Mouse (Mus musculus): ENCODE results near the gene 4933402D24Rik. TPM values are rescaled to one million over a fixed set of nuclear protein-coding genes. Genes with fewer than 3 reads are reported as not detected.
A peak's percentile ranks its signal among the peaks of the same experiment; 100 is the strongest.

Gene 4933402D24Rik
- polyA plus RNA-seq, 1 experiment from 2014 or later: not detected

GRCm38 (mm10) chr1:63768112-63768511 is 955 bp downstream of the 4933402D24Rik start:
- WGBS: 35% methylated on average over 8 of the region's 8 CpGs
- Histone ChIP-seq H3K9ac (replicated peaks; ENCODE audit: low read depth) (no peak overlapping the region), H3K4me3 (ENCODE audit: low read depth, low read length) (no peak overlapping the region), H3K36me3 (ENCODE audit: insufficient read depth, low read length) (no peaks in the 10 kb centered on the region), H3K9me3 (ENCODE audit: low read length) (no peaks in the 10 kb centered on the region), H3K4me2 (replicated peaks; ENCODE audit: low read depth, low read length) (no peak overlapping the region), H3K4me1 (ENCODE audit: insufficient read depth, low read depth, low read length) (no peaks in the 10 kb centered on the region), H3K27me3 (replicated peaks; ENCODE audit: insufficient read depth, low read length) (no peaks in the 10 kb centered on the region), H3K27ac (ENCODE audit: low read length) (no peak overlapping the region)
- ATAC-seq (no peak), DNase-seq (ENCODE audit: low spot score) (no peak)
- TF ChIP-seq EP300 (IDR thresholded peaks at IDR 0.05): no peak
- TF ChIP-seq CTCF (IDR thresholded peaks at IDR 0.05): no peak

GRCm38 (mm10) chr1:63764395-63764794 is 4.7 kb downstream of the 4933402D24Rik start:
- H3K36me3 ChIP-seq (ENCODE audit: insufficient read depth, low read length): no peaks in the 10 kb centered on the region
- no peak overlapping the region for H3K4me3 ChIP-seq (ENCODE audit: low read depth, low read length)
- H3K9me3 ChIP-seq (ENCODE audit: low read length): no peaks in the 10 kb centered on the region
- no peaks in the 10 kb centered on the region for H3K4me1 ChIP-seq (ENCODE audit: insufficient read depth, low read depth, low read length)
- no peaks in the 10 kb centered on the region for H3K27me3 ChIP-seq (replicated peaks; ENCODE audit: insufficient read depth, low read length)
- no peak overlapping the region for H3K4me2 ChIP-seq (replicated peaks; ENCODE audit: low read depth, low read length)
- DNase-seq (ENCODE audit: low spot score) (no peak), ATAC-seq (no peak)
- TF ChIP-seq EP300 (IDR thresholded peaks at IDR 0.05): no peak
- TF ChIP-seq CTCF (IDR thresholded peaks at IDR 0.05): no peak
- WGBS: 81% methylated on average over 7 of the region's 7 CpGs
- H3K27ac ChIP-seq (ENCODE audit: low read length): no peak overlapping the region
- no peak overlapping the region for H3K9ac ChIP-seq (replicated peaks; ENCODE audit: low read depth)

GRCm38 (mm10) chr1:63763881-63764386 is 5.1 kb downstream of the 4933402D24Rik start:
- no peak for TF ChIP-seq CTCF (IDR thresholded peaks at IDR 0.05)
- DNase-seq (ENCODE audit: low spot score) (no peak), ATAC-seq (no peak)
- H3K36me3 ChIP-seq (ENCODE audit: insufficient read depth, low read length): no peaks in the 10 kb centered on the region
- no peaks in the 10 kb centered on the region for H3K4me1 ChIP-seq (ENCODE audit: insufficient read depth, low read depth, low read length)
- H3K27ac ChIP-seq (ENCODE audit: low read length): no peak overlapping the region
- H3K27me3 ChIP-seq (replicated peaks; ENCODE audit: insufficient read depth, low read length): no peaks in the 10 kb centered on the region
- H3K9me3 ChIP-seq (ENCODE audit: low read length): no peaks in the 10 kb centered on the region
- H3K4me2 ChIP-seq (replicated peaks; ENCODE audit: low read depth, low read length): no peak overlapping the region
- no peak overlapping the region for H3K4me3 ChIP-seq (ENCODE audit: low read depth, low read length)
- no peak overlapping the region for H3K9ac ChIP-seq (replicated peaks; ENCODE audit: low read depth)
- WGBS: 39% methylated on average over 7 of the region's 7 CpGs

DNA sequence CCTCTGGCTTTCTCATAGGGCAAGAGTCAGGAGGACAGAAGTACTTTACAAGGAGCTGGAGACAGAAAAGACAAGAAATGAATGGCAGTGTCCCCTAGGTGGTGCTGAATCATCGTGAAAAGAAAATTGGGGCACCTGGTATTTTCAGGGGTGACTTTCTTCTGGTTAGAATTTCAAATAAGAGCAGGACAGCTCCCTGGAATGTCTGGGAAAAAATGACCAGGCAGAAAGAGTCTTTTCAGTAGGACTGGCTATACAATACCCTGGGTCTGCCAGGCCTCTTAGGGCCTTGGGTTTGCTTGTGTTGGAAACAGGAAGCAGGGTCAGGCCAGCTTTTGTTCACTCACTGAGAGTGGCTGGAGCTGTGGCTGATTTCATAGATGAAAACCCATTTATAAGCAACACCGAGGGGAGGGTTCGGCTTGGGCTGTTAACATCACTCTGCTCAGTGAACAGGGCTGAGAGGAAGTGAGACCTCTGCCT is 5.8 kb downstream of the 4933402D24Rik start:
- 12% methylated on average over 3 of the region's 3 CpGs for WGBS
- Histone ChIP-seq H3K9ac (replicated peaks; ENCODE audit: low read depth) (no peak overlapping the region), H3K4me1 (ENCODE audit: insufficient read depth, low read depth, low read length) (no peaks in the 10 kb centered on the region), H3K36me3 (ENCODE audit: insufficient read depth, low read length) (no peaks in the 10 kb centered on the region), H3K4me3 (ENCODE audit: low read depth, low read length) (no peak overlapping the region), H3K27ac (ENCODE audit: low read length) (no peak overlapping the region), H3K9me3 (ENCODE audit: low read length) (no peaks in the 10 kb centered on the region), H3K27me3 (replicated peaks; ENCODE audit: insufficient read depth, low read length) (no peaks in the 10 kb centered on the region), H3K4me2 (replicated peaks; ENCODE audit: low read depth, low read length) (no peak overlapping the region)
- peak; percentile 48 for DNase-seq (ENCODE audit: low spot score)
- peak; percentile 59 for ATAC-seq
- TF ChIP-seq EP300 (IDR thresholded peaks at IDR 0.05) (no peak), CTCF (IDR thresholded peaks at IDR 0.05) (peak; percentile 61)

DNA sequence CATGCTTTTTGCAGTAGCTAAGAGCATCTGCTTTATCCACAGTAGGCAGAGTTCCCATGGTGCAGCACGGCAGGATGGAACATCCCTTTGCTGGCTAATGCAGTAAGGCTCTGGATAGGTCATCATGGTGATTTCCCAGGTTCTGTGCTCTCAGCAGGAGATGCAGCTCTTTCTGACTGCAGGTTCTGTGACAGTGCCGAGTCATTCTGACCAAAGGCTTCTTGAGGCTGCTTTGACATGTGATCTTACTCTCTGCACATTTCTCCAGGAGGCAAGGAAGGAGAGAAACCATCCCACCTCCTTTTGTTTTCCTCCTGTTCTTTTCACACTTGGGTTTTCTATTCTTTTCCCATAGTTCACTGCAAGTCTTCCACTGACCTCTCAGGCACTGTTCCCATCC is 13.1 kb downstream of the 4933402D24Rik start:
- no peaks in the 10 kb centered on the region for H3K27me3 ChIP-seq (replicated peaks; ENCODE audit: insufficient read depth, low read length)
- H3K4me3 ChIP-seq (ENCODE audit: low read depth, low read length): no peak overlapping the region
- H3K9ac ChIP-seq (replicated peaks; ENCODE audit: low read depth): no peak overlapping the region
- DNase-seq (ENCODE audit: low spot score): no peak
- ATAC-seq: no peak
- H3K9me3 ChIP-seq (ENCODE audit: low read length): no peaks in the 10 kb centered on the region
- WGBS: 62% methylated on average over 2 of the region's 2 CpGs
- H3K4me2 ChIP-seq (replicated peaks; ENCODE audit: low read depth, low read length): no peak overlapping the region
- TF ChIP-seq EP300 (IDR thresholded peaks at IDR 0.05) (no peak), CTCF (IDR thresholded peaks at IDR 0.05) (no peak)
- H3K4me1 ChIP-seq (ENCODE audit: insufficient read depth, low read depth, low read length): no peaks in the 10 kb centered on the region
- peaks cover 14% of the 10 kb centered on the region; the same call in 1 of the 2 replicates for H3K36me3 ChIP-seq (ENCODE audit: insufficient read depth, low read length)
- H3K27ac ChIP-seq (ENCODE audit: low read length): no peak overlapping the region

DNA sequence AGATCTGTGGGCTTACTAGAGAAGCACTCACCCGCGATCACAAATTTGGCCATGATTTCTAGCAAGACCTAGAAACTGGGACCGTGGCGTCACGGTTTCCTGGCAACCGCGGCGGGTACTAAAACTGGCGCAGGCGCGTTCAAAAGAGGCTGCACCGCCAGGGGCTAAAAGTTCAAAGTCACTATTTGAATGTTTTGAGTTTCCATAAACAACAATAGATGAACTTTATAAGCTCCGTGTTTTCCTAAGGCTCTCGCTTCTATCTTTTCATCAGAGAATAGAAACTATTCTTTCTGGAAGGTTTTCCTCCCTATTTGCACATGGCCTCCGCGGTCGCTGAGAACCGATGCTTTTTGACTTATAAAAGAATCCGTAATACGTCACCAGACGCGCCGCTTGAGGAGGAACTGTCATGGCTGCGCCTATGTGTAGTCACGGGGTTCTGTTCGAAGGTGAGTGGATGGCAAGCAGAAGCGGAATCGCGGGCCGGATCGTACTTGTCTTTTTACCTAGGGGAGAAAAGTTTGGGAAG is 38.8 kb downstream of the 4933402D24Rik start, which contains the start of the genes Mdh1b and Fastkd2:
TSS of gene Mdh1b (minus strand) at position 79 of the 532 bp plus-strand sequence.
TSS of gene Fastkd2 (plus strand) at position 375 of the 532 bp plus-strand sequence.
- Histone ChIP-seq H3K27ac (ENCODE audit: low read length) (no peak within 1 kb of the TSS), H3K9ac (replicated peaks; ENCODE audit: low read depth) (peak within 1 kb of the TSS; percentile 50; the same call in 1 of the 2 replicates), H3K4me1 (ENCODE audit: insufficient read depth, low read depth, low read length) (peaks cover 3% of the 10 kb centered on the region; the same call in 1 of the 2 replicates), H3K4me3 (ENCODE audit: low read depth, low read length) (peak within 1 kb of the TSS; percentile 61), H3K9me3 (ENCODE audit: low read length) (no peaks in the 10 kb centered on the region), H3K27me3 (replicated peaks; ENCODE audit: insufficient read depth, low read length) (no peaks in the 10 kb centered on the region), H3K36me3 (ENCODE audit: insufficient read depth, low read length) (no peaks in the 10 kb centered on the region), H3K4me2 (replicated peaks; ENCODE audit: low read depth, low read length) (peak within 1 kb of the TSS; percentile 65)
- DNase-seq (ENCODE audit: low spot score) (peak; percentile 95), ATAC-seq (peak; percentile 98)
- WGBS: under 1% methylated on average over 31 of the region's 31 CpGs
- TF ChIP-seq CTCF (IDR thresholded peaks at IDR 0.05) (no peak), EP300 (IDR thresholded peaks at IDR 0.05) (no peak)

Data from lung, postnatal 0 days (tissue).